Mouse (Mus musculus) kidney, adult 2 months (tissue): ENCODE measurements around the gene Eloa. TPM values are rescaled to one million over a fixed set of nuclear protein-coding genes. Genes with fewer than 3 reads are reported as not detected.
A peak's percentile ranks its signal among the peaks of the same experiment; 100 is the strongest.

Experiments
- DNase-seq: peaks from one replicate; pipeline ENCODE4 v3.0.0; 2021
- H3K27ac ChIP-seq: fragments of 200-500 bp; 2 replicates; pipeline ENCODE4 v1.5.1; 2012; ENCODE audit warnings: low read depth, low read length, control low read depth, inconsistent platforms; ENCODE audit not compliant: insufficient read depth
- H3K27me3 ChIP-seq: fragments of 200-500 bp; replicated peaks from 2 replicates; pipeline ENCODE4 v1.6.1; 2012; ENCODE audit warnings: mild to moderate bottlenecking, moderate library complexity, low read length, inconsistent platforms; ENCODE audit not compliant: control insufficient read depth, insufficient read depth
- H3K36me3 ChIP-seq: fragments of 200-500 bp; 2 replicates; pipeline ENCODE4 v1.6.1; 2012; ENCODE audit warnings: mild to moderate bottlenecking, moderate library complexity, low read length, inconsistent platforms; ENCODE audit not compliant: control insufficient read depth, insufficient read depth
- H3K4me1 ChIP-seq: fragments of 200-500 bp; 2 replicates; pipeline ENCODE4 v1.6.1; 2011; ENCODE audit warnings: low read length; ENCODE audit not compliant: control insufficient read depth, insufficient read depth
- H3K4me3 ChIP-seq: fragments of 200-500 bp; 2 replicates; pipeline ENCODE4 v1.5.1; 2011; ENCODE audit warnings: mild to moderate bottlenecking, low read depth, low read length, control low read depth; ENCODE audit not compliant: insufficient read depth
- CTCF ChIP-seq: fragments of 200-500 bp; conservative IDR thresholded peaks from 2 replicates; pipeline ENCODE4 v1.5.1; 2011; ENCODE audit warnings: low read depth, mild to moderate bottlenecking, control low read depth, low read length, moderate library complexity, mixed read lengths; ENCODE audit not compliant: insufficient read depth, insufficient read length
- POLR2A ChIP-seq: fragments of 200-500 bp; IDR thresholded peaks from one replicate; pipeline ENCODE4 v1.6.1; 2011; ENCODE audit warnings: low read depth, low read length, control low read depth
- WGBS: fragments of 180-500 bp; shearing (Covaris S2); methylation state at CpG from one replicate; pipeline ENCODE4 v1.1.7; 2018; 5-methylcytosine and 5-hydroxymethylcytosine counted together
- polyA plus RNA-seq: library from polyadenylated mRNA; depleted of rRNA; stranded (reverse); fragments of >200 nt; gene quantifications from 2 replicates; pipeline ENCODE4 v1.2.3, GENCODE M21; 2012

Gene Eloa
- polyA plus RNA-seq, 1 experiment = 12.9 TPM

- WGBS = 71% methylated on average over 5 of the region's 5 CpGs
- Histone ChIP-seq H3K4me3 (no peak overlapping the region), H3K27ac (no peak overlapping the region), H3K27me3 (no peaks in the 10 kb centered on the region), H3K36me3 (peaks cover 12% of the 10 kb centered on the region), H3K4me1 (peaks cover 4% of the 10 kb centered on the region; the same call in 1 of the 2 replicates)
- TF ChIP-seq CTCF = no peak
- no peak for DNase-seq
Observed at GRCm38 (mm10) chr4:136004107-136004675, 17.4 kb downstream of the Eloa start.

DNA sequence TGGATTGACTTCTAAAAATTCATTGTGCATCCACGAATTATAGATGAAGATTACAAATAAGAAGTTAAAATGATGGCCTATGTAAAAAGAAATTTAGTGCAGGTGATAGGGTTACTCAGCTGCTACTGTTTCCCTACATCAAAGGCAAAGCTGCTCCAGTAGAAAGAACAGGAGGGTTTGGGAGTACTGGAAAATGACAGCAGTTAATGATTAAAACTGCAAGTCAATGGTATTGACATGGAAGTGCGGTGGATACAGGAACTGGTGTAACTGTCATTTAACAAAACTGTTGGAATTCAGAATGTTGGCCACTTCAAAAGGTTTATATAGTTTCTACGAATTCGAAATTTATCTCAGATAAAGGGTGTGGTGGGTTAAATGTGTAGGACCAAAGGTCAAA is 26.4 kb downstream of the Eloa start:
- no peak for TF ChIP-seq POLR2A
- no peak for TF ChIP-seq CTCF
- H3K4me3 ChIP-seq = no peak overlapping the region
- no peaks in the 10 kb centered on the region for H3K36me3 ChIP-seq
- WGBS = 81% methylated on average over 4 of the region's 4 CpGs
- no peak for DNase-seq
- no peaks in the 10 kb centered on the region for H3K4me1 ChIP-seq
- no peak overlapping the region for H3K27ac ChIP-seq
- H3K27me3 ChIP-seq = no peaks in the 10 kb centered on the region

- no peak for TF ChIP-seq POLR2A
- TF ChIP-seq CTCF = no peak
- Histone ChIP-seq H3K27me3 (no peaks in the 10 kb centered on the region), H3K4me1 (no peaks in the 10 kb centered on the region), H3K4me3 (no peak overlapping the region), H3K27ac (no peak overlapping the region), H3K36me3 (no peaks in the 10 kb centered on the region)
- DNase-seq = no peak
- WGBS = 93% methylated on average over 6 of the region's 6 CpGs
Observed at GRCm38 (mm10) chr4:135993941-135994340, 27.6 kb downstream of the Eloa start.

- Histone ChIP-seq H3K4me3 (no peak overlapping the region; the same call in 1 of the 2 replicates), H3K27ac (no peak overlapping the region), H3K36me3 (no peaks in the 10 kb centered on the region), H3K4me1 (0 out of 2 replicates have a peak, but pooled peaks cover 2% of the 10 kb centered on the region), H3K27me3 (no peaks in the 10 kb centered on the region)
- WGBS = 63% methylated on average over 9 of the region's 9 CpGs
- DNase-seq = no peak
- no peak for TF ChIP-seq CTCF
- TF ChIP-seq POLR2A = no peak
Observed at GRCm38 (mm10) chr4:135987714-135988113, 33.8 kb downstream of the Eloa start.

DNA sequence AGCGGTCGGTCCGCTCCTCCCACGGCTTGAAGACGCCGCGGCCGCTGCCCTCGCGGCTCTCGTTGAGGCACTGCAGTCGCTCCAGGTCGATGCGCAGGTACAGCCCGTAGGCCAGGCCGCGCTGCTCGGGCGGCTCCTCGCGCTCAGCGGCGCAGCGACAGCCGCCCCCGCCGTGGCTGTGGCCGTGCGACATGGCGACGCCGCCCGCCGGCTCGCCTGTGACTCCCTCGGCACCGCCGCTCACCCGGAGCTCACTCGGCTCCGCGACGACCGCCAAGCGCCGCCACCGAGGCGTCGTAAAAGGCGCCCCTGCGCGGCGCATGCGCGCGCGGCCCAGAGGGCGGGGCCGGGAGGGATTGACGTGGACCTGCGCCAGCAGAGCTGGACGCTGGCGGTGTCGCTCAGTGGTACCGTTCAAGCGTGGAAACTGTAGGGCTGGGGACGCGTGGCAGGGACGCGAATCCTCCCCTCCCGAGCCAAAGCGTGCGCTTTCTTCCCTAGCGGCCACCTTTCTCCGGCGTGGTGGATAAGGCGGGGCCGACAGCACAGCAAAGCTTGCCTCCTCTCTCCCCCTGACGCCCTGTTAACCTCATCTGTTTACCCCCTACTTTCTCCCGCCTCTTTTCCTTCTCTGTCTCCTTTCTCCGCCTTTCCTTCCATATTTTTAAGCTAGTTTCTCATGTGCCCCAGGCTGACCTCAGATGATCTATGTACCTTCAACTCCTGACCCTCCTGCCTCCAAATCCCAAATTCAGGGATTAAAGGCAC is 34.4 kb downstream of the Eloa start, which contains the start of gene Pithd1:
Pithd1 (minus strand) TSS at position 322 of the 768 bp plus-strand sequence.
- TF ChIP-seq CTCF (no peak), POLR2A (no peak)
- H3K27ac ChIP-seq = peak within 1 kb of the TSS; percentile 86
- H3K36me3 ChIP-seq = no peaks in the 10 kb centered on the region
- DNase-seq = peak; percentile 95
- WGBS = under 1% methylated on average over 79 of the region's 81 CpGs
- 0 out of 2 replicates have a peak, but pooled peaks cover 2% of the 10 kb centered on the region for H3K4me1 ChIP-seq
- peak within 1 kb of the TSS; percentile 76 for H3K4me3 ChIP-seq
- no peaks in the 10 kb centered on the region for H3K27me3 ChIP-seq

- Histone ChIP-seq H3K27ac (0 out of 2 replicates have a peak overlapping the region, but pooled peaks have one; percentile 29), H3K4me3 (peak overlapping the region; percentile 76), H3K4me1 (0 out of 2 replicates have a peak, but pooled peaks cover 2% of the 10 kb centered on the region), H3K36me3 (no peaks in the 10 kb centered on the region), H3K27me3 (no peaks in the 10 kb centered on the region)
- DNase-seq = no peak
- TF ChIP-seq CTCF = no peak
- no peak for TF ChIP-seq POLR2A
- WGBS = 8% methylated on average over 23 of the region's 23 CpGs
Observed at GRCm38 (mm10) chr4:135986301-135986942, 35.1 kb downstream of the Eloa start.

DNA sequence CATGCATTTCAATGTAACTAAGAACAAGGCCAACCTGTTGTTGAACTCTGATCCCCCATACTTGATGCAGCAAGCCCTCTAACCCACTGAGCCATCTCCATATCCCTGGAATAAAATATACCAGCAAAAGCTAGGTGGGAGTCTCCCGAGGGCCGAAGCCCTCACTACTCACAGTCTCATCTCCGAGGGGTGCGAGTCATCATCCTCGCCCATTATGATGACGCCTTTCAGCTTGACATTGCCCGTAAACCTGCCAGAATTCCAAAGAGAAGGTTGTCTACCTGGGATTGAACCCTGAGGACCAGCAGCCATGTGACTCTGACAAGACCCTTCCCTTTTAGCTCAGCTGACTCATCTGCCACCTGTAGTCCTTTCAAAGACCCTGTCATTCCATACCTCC is 35.8 kb downstream of the Eloa start:
- H3K36me3 ChIP-seq = no peaks in the 10 kb centered on the region
- TF ChIP-seq CTCF (no peak), POLR2A (no peak)
- H3K4me1 ChIP-seq = 0 out of 2 replicates have a peak, but pooled peaks cover 2% of the 10 kb centered on the region
- no peaks in the 10 kb centered on the region for H3K27me3 ChIP-seq
- no peak overlapping the region for H3K4me3 ChIP-seq
- 86% methylated on average over 7 of the region's 7 CpGs for WGBS
- DNase-seq = no peak
- H3K27ac ChIP-seq = no peak overlapping the region
